Mouse (Mus musculus) T-helper 17 cell (primary cell): ENCODE measurements at regions not wholly inside any gene's neighbourhood (a gene's known extent, or its start where the extent isn't known, plus 50 kb on each side); places are given as distances from the start of the nearest gene placed in this dataset.

ENCODE experiments used
- in situ Hi-C, 2 experiments: fragments of 300-600 bp; cut with MboI, MseI; formaldehyde crosslinking; loops; 1 replicate in 1 of 2; 2 replicates in 1 of 2; pipeline ENCODE4 v1.15.1; 2025; ENCODE audit warnings: high pct_unique_total_duplicates in 2 of 2

DNA sequence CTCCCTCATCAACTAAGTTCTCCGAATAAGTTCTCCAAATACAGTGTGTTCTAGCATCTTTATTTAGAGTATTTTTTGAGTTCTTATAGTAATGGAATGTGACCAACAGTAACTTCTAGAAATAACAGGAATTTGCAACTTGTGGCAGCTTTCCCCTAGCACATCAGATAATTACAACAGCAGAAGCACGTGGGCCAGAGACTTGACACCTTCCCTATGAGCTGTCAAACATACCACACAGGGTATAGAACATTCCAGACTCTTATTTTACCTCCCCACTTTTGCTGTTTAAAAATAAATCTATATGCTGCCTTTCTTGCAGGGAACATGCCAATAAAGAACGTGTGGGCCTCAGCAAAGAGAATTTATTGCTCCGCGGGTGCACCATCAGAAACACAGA lies 77.4 kb upstream of the Commd8 start:
- in situ Hi-C loops = loop anchor here in 1 of 2 experiments (5.0 kb wide), 1 partner anchor 33 kb away; no protein-coding TSS in a partner anchor

DNA sequence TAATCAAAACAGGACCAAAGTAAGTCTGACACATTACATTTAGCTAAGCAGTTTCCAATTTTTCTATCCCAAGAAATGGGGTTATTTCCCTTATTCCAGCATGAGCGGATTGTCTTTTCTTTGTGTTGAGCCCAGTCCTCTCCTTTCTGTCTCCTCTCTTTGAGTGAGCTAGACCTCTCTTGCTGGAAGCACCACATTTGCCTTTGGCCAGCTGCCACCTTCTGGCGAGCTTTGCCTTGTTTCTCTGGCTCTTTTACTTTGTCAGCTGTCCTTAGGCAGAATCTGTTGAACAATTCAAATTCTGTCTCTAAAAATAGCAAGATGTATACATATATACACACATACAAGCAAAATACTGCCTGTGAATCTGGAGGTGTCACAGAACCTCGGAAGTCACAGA lies 76.1 kb upstream of the Commd8 start:
- in situ Hi-C loops = loop anchor here in 1 of 2 experiments (5.0 kb wide), 1 partner anchor 37 kb away; no protein-coding TSS in a partner anchor

- in situ Hi-C loops = loop anchor here in 1 of 2 experiments (5.0 kb wide), 1 partner anchor 36 kb away; no protein-coding TSS in a partner anchor
Observed at GRCm38 (mm10) chr5:72242981-72243380, 75.0 kb upstream of the Commd8 start.

DNA sequence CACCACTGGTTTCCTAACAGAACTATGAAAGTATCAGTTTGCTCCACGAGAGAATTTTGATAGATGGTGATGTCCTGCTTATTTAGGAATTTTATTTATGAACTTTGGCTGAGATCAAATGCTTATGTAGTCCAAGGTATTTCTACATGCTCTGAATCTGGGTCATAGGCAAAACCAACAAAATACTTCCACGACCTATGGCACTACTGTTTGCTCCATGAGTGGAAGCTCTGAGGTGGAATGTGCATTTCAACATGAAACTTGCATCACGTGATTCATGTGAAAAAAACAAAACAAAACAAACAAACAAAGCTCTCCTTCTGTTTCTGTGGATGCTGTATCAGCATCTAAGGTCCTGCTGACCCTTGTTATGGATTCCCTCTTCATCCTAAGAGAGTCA lies 73.5 kb upstream of the Commd8 start:
- in situ Hi-C loops = loop anchor here in 1 of 2 experiments (5.0 kb wide), 1 partner anchor 34 kb away; no protein-coding TSS in a partner anchor

DNA sequence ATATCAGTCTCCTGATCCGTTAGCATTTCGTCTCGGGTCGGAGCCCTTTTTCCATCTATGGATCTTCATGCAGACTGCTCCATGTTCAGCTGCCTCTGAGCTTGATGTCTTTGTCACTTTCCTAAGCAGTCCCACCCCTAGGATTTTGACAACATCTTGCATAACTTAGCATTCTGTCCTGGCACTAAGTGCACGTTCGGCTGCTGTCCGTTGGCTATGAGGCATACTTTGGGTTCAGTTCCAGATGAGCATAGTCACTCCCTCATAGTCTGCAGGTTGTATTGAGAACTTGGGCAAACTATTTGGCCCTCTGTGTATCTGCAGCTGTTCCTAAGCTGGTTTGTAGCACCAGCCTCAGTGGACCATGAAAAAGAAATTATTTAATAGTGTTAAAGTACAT lies 72.3 kb upstream of the Commd8 start:
- in situ Hi-C loops = loop anchor here in 1 of 2 experiments (5.0 kb wide), 1 partner anchor 33 kb away; no protein-coding TSS in a partner anchor

DNA sequence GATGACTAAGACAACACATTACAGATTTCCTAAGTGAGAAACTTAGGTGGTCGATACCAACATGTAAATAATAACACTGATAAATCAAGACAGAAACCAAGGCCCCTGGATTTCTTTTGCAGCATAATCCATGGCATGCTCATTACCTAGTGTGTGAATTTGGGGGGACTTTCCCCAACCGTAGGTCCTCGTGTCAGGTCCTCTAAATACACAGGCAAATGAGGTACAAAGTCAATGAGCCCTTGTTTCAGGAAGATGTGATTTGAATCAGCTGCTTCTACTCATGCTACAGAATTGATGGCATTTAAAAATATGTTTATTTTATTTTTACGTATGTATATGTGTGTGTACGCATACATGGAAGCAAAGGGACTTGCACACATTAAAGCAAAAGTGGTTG lies 59.0 kb upstream of the Commd8 start:
- in situ Hi-C loops = no loop called here

- in situ Hi-C loops = no loop called here
Observed at GRCm38 (mm10) chr5:72225576-72226298, 57.7 kb upstream of the Commd8 start.

- in situ Hi-C loops = no loop called here
Observed at GRCm38 (mm10) chr5:72225056-72225455, 57.1 kb upstream of the Commd8 start.

DNA sequence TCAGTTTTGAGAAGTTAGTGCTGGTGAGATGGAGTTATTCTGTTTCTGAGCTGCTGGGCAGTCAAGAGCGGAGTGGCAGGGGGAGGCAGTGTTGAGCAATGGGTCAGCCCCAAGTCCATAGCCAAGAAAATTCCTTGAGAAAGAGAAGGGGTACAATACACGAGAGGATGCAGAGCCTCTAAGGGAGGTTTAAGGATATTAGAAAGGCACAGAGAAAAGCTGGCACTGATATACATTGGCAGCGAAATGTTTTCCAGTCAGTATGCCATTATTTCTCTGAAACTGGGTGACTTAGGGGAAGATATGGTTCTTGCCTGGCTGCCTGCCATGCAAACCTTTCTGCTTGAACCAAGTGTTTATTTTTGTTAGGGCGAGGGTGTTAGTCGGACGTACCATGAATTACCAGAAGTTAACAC lies 56.6 kb upstream of the Commd8 start:
- in situ Hi-C loops = no loop called here

DNA sequence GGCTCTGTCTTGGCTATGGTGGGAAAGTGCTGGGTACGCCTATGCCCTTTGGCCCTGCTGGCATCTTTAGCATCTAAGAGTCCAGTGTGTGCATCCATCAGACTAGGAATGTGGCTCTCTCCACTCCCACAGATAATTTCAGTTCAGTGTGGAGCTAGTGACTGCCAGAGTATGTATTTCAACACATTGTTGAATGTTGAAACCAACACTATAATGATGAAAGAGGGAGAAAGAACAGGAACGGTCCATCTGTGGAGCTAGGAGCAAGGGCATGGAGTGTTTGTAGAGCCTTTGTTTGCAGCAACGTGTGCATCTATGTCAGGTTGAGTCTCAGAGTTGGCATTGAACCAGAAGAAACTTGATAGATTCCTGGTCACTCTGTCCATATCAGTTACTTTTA lies 54.9 kb upstream of the Commd8 start:
- in situ Hi-C loops = no loop called here

- in situ Hi-C loops = loop anchor here in 1 of 2 experiments (5.0 kb wide), 1 partner anchor 57 kb away; no protein-coding TSS in a partner anchor
Observed at GRCm38 (mm10) chr5:72219697-72220096, 51.7 kb upstream of the Commd8 start.

DNA sequence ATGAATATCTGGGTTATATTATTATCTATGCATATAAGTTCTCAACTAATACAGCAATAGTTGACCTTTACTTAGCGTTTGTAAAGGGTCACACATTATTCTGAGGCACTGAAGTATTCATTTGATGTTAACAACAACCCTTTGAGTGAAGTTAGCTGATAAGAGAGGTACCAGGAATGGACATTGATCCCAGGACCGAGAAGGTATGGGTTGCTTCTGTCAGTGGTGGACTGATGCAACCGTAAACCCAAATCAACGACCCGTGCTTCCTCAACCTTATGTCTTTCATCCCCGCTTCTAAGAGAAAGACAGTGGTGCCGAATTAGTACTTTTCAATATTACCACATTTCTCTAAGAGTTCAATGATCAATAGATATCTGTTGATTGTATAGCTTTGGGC lies 51.3 kb upstream of the Commd8 start:
- in situ Hi-C loops = loop anchor here in 1 of 2 experiments (5.0 kb wide), 1 partner anchor 57 kb away; no protein-coding TSS in a partner anchor
